Mouse (Mus musculus): Measurements from ENCODE around the gene Pick1.
"Not testable (repeated sequence)": the region's sequence is repeated elsewhere in the genome, so short reads cannot be mapped to it uniquely, and the experiment has no call there.

The Pick1 gene

DNA sequence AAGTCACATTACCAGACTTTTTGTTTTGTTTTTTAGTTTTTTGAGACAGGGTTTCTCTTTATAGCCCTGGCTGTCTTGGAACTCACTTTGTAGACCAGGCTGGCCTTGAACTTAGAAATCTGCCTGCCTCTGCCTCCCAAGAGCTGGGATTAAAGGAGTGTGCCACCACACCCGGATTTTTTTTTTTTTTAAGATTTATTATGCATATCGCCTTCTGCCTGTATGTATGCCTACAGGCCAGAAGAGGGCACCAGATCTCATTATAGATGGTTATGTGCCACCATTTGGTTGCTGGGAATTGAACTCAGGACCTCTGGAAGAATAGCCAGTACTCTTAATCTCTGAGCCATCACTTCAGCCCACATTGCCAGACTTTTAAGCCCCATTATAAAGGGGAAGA, 3.2 kb upstream of the Pick1 start:
- DNase-seq = not testable (repeated sequence)

DNA sequence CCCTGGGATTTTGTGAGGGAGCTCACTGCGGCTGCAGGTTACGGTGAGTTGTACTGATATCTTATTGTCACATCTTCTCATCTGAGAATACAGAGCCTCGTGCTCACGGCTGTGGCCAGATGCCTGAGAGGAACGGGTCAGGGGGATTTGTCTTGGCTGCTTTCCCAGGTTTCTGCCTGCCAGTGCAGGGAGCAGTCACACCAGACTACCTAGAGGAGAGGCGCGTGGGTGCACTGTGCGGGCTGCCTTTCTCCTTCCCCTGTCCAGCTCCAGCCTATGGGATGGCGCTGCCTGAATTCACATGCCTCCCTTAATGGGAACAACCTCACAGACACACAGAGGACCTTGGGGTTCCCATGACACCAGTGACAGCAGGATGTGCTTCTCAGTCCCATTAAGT, 6.3 kb downstream of the Pick1 start:
- DNase-seq = no peak

DNA sequence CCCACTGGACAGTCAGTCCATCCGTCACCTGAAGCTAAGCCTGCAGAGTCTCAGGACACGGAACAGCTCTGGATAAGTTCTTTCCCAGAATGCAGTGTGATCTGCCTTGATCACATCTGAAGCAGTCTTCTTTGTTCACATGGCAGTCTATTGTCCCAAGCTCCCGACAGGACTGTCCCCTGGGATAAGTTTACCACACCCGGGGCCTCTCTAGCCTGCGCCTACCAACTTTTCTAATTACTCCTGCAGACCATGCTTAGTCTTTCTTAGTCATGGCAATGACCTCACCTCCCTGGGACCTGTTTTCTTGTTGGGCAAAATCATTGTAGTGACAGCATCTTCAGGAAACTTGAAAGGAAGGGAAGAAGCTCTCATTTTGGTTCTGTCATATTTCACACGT, 9.1 kb downstream of the Pick1 start:
- no peak for DNase-seq

DNA sequence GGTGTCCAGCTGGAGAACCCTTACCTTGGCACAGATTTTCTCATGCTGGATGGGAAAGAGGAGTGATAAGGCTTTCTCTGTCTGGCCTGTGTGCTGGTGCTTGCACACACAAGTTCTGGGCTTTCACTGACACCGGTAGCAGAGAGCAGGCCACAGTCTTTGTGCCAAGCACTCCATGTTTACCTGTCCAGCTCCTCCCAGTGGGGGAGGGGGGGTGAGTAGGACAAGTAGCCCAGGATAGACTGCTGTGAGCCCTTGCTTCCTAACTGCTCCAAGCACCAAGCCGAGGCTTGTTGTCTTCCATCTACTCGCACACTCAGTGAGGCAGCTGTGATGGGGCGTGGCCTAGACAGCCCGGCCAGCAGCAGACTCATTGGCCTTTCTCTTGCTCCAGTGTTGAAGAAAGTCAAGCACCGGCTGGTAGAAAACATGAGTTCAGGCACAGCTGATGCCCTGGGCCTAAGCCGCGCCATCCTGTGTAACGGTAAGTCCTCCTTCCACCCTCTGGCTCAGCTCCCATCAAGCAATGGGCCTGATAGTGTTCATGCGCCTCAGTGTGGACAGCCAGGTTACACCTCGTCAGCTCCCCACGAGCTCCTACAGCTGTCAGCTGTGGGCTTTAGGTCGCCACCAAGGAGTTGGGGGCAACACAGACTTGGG, 13.7 kb downstream of the Pick1 start:
- DNase-seq = no peak

DNA sequence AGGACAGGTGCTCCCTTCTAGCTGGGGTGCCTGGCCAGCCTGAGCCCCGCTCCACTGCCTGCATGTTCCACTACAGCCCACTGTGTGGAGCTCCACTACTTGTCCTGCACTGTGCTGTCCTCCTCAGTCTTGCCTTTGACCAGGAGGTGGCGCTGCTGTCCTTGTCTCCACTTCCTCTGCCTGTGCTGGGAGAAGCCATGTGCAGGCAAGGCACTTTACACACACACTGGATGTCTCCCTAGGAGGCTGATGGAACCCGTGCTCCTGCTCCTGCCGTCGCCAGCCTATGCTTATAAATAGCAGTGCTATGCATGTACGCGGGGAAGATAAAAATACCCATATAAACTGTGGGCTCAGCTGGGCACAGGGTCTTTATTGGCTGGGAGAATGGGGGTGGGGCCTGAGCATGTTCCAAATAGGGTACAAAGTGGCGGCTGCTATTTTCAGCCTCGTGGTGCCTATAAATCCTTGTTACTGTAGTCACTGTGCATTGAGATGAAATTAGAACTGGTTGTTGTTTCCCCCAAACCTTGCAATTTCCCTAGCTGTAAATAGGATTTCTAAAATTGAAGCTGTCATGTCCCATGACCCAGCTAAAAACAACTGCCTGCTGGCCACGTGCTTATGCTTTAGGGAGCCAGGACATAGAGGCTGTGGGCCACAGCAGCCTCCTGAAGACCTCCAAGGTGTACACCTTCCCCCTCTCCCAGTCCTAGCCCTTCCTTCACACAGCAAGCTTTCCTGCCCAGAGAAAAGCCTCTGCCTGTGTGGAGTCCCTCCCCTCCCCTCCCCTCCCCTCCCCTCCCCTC, 14.5 kb downstream of the Pick1 start:
- peak; percentile 91 to 92 for DNase-seq

DNA sequence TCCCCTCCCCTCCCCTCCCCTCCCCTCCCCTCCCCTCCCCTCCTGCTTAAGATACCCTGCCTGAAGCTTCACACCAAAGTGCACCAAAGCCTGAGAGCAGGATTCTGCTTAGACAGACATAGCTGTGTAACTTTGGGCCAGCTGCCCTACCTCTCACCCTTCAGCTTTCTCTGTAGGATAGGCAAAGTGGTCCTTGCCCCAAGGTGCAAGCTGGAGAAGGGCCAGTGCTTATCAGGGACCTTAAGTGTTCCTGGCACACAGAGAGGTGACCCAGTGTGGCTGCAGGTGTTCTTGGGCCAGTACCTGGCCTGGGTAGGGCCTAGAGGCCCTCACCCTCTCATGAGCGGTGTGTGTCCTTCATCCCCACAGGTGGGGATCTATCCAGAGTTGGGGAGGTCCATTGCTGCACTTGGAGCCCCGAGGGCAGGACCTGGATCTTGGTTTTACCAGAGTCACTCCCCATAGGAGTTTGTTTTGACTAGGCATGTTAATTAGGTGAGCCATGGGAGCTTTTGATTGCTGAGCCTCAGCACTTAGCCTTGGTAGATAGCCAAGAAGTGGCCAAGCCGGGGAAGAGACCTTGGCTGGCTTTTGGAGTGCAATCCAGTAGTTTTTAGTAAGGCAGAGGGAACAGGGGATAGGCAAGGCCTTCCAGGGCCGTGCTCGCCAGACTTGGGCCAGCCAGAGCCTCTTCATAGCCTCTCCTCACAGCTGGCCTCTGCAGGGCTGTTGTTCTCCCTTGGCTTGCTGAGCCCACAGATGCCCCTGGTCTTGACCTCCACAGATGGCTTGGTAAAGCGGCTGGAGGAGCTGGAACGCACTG, 15.3 kb downstream of the Pick1 start:
- DNase-seq = no peak

DNA sequence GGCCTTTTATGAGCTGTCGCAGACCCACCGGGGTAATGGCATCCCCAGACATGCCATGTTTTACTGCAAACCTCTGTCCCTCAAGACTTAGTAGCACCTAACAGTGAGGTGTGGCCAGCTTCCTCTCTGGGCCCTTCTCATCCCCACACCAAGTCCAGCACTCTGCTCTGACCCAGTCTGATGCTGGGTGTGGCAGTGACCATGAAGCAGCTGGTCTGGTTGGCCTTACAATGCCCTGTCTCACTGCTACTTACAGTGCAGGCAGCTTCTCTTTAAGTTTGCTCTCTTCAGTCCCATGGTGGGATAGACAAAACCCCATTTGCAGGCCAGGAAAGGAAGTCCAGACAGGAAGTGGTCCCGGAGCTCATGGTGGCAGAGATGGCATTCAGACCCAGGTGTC, 16.3 kb downstream of the Pick1 start:
- DNase-seq = no peak

DNA sequence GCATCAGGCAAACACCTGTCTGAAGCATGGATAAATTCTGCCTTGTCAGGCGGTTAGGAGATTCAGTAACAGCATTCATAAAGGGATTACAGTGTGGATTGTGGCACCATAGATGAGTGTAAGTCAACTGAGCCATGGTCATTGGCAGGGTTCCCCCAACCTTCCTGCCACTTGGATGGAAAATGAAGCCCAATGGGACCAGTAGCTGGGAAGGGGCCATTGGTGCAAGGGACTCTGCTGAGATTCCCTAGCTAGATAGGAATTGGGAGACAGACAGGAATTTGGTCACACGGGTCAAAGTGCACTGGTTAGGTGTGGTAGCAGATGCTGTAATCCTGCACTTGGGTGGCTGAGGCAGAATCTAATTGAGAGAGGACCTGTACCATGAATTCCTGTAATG, 21.3 kb downstream of the Pick1 start:
- DNase-seq = no peak

DNA sequence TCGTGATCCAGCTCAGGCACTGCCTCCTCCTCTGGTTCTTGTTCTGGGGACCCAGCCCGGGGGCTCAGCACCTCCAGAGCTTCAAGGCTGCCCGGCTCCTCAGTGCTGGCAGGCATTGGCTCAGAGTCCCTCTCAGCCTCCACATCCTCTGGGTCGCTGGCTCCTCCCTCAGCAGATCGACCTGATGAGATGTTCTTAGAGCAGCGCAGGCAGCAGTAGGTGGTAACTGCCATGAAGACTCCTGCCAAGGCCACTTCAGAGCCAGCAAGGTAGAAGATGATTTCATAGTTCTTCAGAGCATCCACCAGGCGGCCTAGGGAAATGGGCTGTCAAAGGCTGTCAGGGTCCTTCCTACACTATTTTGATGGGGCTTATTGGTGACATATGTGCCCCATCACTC, 22.2 kb downstream of the Pick1 start:
- no peak for DNase-seq

DNA sequence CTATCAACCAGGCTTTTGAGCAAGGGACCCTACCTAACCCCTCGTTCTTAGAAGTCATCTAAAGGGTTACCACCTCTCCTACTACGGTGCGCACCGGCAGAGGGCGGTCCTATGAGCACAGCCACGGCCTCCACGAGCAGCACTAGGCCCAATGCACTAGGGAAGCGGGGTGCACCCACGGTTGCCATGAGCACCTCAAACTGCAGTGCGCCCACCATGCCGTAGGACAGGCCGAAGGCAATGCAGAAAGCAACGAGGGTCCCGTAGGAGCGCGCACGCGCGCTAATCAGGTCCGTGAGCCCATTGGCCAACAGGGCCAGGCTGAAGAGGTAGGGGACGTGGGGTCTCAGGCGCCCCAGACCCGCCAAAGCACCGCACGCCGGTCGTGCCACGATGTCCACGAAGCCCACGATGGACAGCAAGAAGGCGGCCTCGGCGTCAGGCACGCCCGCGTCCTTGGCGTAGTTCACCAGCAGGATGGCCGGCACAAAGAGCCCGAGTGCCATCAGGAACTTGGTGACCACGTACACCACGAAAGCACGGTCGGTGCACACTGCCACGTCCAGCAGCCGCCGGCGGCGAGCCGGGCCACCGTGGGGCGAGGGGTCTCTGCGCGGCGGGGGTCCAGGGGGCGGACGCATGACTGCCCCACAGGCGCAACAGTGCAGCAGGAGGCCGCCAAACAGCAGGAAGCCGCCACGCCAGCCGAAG, 23.0 kb downstream of the Pick1 start:
- DNase-seq = no peak

DNA sequence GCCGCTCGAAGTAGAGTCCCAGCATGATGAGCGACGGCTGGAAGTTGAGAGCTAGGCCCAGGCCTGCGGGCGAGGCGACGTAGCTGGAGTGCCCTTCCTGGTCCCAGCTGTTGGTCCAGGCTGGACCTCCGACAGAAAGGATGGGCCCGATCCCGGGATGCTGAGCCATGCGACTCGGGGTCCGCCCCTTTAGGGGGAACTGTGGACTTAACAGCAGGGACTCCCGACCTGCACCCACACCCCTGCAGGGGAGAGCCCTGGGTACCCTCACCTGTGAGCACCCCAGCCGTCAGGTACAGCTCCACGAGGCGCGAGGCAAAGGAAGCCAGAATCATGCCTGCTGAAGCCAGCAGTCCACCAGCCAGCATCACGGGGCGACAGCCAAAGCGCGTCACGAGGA, 23.6 kb downstream of the Pick1 start:
- no peak for DNase-seq

DNA sequence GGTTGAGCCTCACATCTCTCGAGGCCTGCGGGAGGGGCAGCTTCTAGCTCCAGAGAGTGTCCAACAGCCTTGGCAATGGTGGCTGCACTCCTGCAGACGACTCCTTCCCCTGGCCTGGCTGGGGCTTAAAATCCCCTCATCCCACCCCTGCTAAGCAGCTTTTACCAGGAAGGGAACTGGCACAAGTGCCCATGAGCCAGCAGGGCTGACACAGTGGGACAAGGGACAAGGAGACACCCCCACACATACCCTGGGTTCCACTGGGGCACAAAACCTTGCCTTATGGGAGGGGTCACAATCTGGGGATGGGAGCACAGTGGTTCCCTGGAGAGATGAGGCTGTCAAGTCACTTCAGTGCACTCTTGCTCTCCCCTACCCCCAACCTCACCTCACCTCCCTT, 25.7 kb downstream of the Pick1 start, which contains the start of gene Slc16a8:
TSS of gene Slc16a8 (minus strand) at position 101 of the 400 bp plus-strand sequence.
- no peak for DNase-seq

DNA sequence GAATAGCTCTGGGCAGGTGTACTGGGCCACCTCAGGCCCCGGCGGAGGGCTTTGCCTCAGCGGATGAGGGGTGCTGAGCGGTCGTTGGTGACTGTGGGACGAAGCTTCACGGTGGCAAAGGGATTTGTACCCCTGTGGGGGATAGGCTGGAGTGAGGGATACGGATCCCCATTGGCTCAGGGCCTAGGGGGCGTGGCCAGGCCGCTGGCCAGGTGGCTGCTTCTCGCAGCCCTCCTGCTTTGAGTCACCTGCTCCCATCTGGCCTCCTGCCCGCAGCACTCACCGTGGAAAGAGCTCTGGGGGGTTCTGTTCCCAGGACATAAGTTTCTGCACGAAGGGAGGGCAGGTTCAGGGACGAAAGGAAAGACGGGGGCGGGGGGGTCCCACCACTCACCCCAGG, 29.5 kb downstream of the Pick1 start:
- DNase-seq = no peak

DNA sequence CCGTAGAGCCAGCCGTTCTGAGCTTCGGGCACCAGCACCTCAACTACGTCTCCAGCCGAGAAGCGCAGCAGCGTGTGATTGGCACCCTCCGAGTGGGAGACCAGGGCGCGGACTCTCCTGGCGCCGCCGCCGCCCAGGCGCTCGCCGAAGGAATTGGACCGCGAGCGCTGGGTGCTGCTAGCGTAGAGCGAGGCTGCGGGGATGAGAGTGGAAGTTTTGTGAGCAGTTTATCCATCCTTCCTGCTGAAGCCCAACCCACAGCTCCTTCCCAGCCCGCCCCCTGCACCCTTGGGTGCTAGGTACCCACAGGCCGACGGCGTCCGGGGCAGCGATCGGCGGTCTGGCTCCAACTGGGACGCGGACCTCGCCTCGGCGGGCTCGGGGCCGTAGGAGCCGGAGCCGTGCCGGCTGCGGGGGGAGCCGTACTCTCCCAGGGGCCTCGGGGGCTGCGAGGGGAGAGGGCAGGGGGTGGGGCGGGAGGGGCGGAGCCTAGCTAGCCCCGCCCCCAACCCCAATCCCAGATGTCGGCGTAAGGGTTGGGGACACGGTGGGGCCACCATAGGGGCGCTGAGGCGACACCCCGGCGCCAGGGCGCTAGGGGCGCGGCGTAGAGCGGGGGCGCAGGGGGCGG, 32.2 kb downstream of the Pick1 start:
- DNase-seq = peak in 1 of 2 experiments; percentile 13

DNA sequence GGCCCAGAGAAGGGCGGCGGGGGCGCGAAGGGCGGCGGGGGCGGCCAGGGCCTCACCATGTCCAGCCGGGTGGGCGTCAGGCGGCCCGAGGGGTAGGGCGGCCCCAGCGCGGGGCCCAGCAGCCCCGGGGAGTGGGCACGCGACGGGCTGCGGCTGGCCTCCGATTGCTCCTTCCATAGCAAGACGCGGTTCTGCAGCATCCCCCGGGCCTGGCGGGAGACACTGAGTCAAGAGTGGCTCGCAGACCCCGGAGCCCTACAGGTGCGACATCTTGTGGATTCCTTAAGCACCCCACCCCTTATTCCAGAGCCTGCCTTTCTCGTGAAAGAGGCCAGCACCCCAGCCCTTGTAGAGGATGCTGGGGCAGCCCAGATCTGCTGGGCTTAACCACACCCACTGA, 32.8 kb downstream of the Pick1 start:
- DNase-seq = no peak

DNA sequence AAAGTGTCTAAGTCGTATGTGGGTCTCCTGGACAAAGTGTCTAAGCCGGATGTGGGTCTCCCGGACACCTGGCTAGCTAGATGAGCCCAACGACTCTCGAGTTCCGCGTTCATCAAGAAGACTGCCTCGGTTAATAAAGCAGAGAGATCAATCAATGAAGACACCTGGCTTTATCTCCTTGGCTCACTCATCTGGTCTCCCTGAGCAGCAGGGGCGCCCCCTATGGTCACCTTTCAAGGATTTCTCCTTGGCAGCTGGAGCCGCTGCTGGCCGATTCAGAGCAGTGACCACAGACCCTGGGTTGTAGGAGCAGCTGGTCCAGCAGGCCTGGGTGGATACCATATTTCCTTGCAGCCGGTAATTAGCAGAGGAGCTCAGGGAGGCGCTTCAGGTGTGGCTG, 33.4 kb downstream of the Pick1 start:
- peak; percentile 25 to 28 for DNase-seq

DNA sequence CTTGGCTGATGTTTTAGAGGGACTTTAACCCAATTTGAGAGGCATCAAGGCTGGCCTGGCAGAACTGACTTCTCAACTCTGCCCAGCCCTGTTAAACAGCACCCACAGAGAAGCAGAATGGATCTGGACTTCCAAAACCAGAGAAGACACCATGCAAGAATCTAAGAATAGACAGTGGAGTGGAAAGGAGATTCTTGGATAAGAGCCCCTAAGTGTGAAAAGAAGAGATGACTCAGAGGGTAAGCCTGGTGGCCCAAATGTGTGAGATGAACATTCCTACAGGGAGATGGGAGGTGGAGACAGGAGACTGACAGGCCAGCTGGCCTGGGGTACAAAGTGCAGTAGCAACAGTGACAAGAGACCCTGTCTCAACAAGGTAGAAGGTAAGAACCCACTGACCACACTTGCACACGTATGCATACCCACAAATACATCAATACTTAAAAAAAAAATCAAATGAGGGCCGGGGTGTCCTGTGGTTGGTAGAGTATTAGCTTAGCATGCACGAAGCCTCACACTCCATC, 33.9 kb downstream of the Pick1 start:
- no peak for DNase-seq

DNA sequence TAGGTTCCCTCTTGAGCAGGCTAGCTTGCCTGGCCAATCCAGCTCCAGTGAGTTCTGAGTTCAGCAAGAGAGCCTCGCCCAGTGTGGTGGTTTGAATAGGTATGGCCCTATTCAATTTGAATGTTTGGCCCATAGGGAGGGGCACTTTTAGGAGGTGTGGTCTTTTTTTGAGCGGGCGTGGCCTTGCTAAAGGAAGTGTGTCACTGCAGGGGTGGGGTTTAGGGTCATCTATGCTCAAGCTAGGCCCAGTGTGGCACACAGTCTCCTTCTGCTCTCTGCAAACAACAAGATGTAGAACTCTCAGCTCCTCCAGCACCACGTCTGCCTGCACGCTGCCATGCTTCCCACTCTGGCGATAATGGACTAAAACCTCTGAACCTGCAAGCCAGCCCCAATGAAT, 34.8 kb downstream of the Pick1 start:
- DNase-seq = no peak

DNA sequence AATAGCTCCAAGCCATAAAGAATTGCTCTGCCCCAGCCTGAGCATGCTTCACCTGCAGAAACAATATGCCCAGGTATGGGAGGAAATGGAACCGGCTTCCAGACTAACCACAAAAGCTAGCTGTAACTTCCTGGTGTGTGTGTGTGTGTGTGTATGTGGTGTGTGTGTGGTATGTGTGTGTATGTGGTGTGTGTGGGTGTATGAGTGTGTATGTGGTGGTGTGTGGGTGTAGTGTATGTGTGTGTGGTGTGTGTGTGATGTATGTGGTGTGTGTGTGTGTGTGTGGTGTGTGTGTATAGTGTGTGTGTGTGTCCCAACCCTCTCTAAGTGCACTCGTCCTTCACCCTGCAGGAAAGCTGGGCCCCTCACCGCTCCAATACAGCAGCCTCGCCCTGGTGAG, 36.4 kb downstream of the Pick1 start:
- no peak for DNase-seq

DNA sequence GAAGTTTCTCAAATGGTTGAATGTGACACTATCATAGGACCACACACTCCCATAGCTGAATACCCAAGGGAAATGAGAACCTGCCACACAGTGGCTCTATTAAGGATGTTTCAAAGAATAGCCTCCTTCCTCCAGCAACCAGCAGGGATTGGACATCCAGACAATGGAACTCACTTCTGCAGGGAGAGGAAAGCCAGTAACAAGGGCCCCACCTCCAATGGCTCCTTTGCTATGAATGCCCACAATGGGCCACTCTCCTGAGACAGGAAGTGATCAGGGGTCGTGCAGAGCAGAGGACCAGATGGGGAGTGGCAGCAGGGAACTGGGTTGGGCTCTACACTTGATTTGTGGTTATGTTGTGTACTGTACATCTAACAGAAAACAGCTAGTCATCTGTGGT, 39.5 kb downstream of the Pick1 start:
- DNase-seq = no peak

DNA sequence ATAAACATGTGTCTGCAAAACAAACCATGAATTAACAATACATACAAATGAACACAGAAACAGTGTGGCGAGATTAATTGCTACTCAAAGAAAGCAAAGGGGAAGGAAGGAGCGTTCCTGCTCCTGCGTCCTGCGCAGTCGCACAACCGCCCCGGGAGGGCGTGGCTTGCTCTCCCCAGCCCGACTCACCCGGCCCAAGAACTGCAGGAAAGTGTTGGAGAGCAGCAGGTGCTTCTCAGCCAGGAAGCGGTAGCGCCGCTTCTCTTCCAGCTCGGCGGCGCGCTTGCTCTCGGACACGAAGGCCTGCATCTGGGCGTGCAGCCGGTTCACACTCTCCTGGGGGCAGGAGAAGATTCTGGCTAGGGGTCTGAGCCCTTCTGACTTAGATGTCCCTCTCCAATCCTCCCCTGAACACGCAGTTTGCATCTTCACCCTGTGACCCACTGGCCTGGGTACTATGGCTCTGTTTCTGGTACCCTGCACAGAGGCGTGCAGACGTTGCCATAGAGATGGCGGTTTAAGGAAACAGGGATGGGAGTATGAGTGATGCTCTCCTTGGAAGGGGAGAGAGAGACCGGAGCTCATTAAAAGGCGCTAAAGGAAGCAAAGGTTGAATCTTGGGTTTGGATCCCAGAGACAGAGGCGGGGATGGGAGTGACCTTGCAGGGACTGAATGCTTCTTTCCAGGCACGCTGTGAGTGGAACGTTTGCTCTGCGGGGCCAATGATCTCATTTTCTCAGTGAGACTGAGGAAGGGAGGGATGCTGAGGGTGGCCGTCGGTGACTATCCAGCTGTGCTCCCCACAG, 41.5 kb downstream of the Pick1 start:
- peak; percentile 82 for DNase-seq

Measured in B cell, adult 2 months (primary cell).